Mouse (Mus musculus) kidney, embryonic 16.5 days (tissue): ENCODE measurements around the gene Adprhl1. TPM values are rescaled to one million over a fixed set of nuclear protein-coding genes. Genes with fewer than 3 reads are reported as not detected.

ENCODE experiments used
- ATAC-seq: fragments of 200-750 bp; cut with Nextera tagmentation; 2 replicates; pipeline ENCODE4 v1.8.0; 2017; ENCODE audit warnings: moderate TSS enrichment; ENCODE audit not compliant: low FRiP score, low TSS enrichment
- H3K27ac ChIP-seq: fragments of 300-500 bp; sonication (generic); 2 replicates; pipeline ENCODE4 v1.5.1; 2014; ENCODE audit warnings: low read length
- H3K27me3 ChIP-seq: fragments of 300-500 bp; sonication (generic); 2 replicates; pipeline ENCODE4 v1.6.1; 2014; ENCODE audit warnings: low read length, control low read depth, mixed read lengths; ENCODE audit not compliant: insufficient read depth
- H3K36me3 ChIP-seq: fragments of 300-500 bp; sonication (generic); 2 replicates; pipeline ENCODE4 v1.6.1; 2014; ENCODE audit warnings: low read length, control low read depth, mixed read lengths; ENCODE audit not compliant: insufficient read depth
- H3K4me1 ChIP-seq: fragments of 300-500 bp; sonication (generic); 2 replicates; pipeline ENCODE4 v1.6.1; 2014; ENCODE audit warnings: low read length, control low read depth, mixed read lengths; ENCODE audit not compliant: insufficient read depth
- H3K4me2 ChIP-seq: fragments of 300-500 bp; sonication (generic); replicated peaks from 2 replicates; pipeline ENCODE4 v1.6.1; 2014; ENCODE audit warnings: low read depth, low read length
- H3K4me3 ChIP-seq: fragments of 300-500 bp; sonication (generic); 2 replicates; pipeline ENCODE4 v1.5.1; 2014; ENCODE audit warnings: mild to moderate bottlenecking, low read length
- H3K9ac ChIP-seq: fragments of 300-500 bp; sonication (generic); replicated peaks from 2 replicates; pipeline ENCODE4 v1.6.1; 2014; ENCODE audit warnings: low read length
- H3K9me3 ChIP-seq: fragments of 300-500 bp; sonication (generic); 2 replicates; pipeline ENCODE4 v1.6.1; 2016; ENCODE audit warnings: low read length, control low read depth
- WGBS: fragments of 180-500 bp; shearing (Covaris S2); extraction: QIAGEN DNeasy Blood & Tissue Kit; methylation state at CpG from one replicate; pipeline ENCODE4 v1.1.7; 2014; 5-methylcytosine and 5-hydroxymethylcytosine counted together
- polyA plus RNA-seq: library from polyadenylated mRNA; unstranded; fragments of >200 nt; fragmentation: Nextera tagmentation; extraction: Ambion mirVana; gene quantifications from 2 replicates; pipeline ENCODE4 v1.2.1, GENCODE M21; 2015

Gene Adprhl1
- polyA plus RNA-seq, 1 experiment from 2014 or later: 0.16 TPM

- Histone ChIP-seq H3K27ac (no peak overlapping the region), H3K4me2 (no peak overlapping the region; the same call in 1 of the 2 replicates), H3K27me3 (peaks cover 29% of the 10 kb centered on the region), H3K4me1 (peaks cover 9% of the 10 kb centered on the region; the same call in 1 of the 2 replicates), H3K9ac (no peak overlapping the region), H3K36me3 (no peaks in the 10 kb centered on the region), H3K4me3 (peak overlapping the region; percentile 85; the same call in 1 of the 2 replicates), H3K9me3 (no peaks in the 10 kb centered on the region)
- WGBS: 61% methylated on average over 3 of the region's 3 CpGs
- ATAC-seq: no peak
Observed at GRCm38 (mm10) chr8:13202041-13202440, 51.9 kb downstream of the Adprhl1 start.

- Histone ChIP-seq H3K9ac (peak overlapping the region; percentile 76), H3K4me3 (peak overlapping the region; percentile 85), H3K36me3 (no peaks in the 10 kb centered on the region), H3K4me1 (peaks cover 9% of the 10 kb centered on the region; the same call in 1 of the 2 replicates), H3K27ac (peak overlapping the region; percentile 34), H3K4me2 (peak overlapping the region; percentile 92), H3K9me3 (no peaks in the 10 kb centered on the region), H3K27me3 (peaks cover 29% of the 10 kb centered on the region)
- 1% methylated on average over 18 of the region's 18 CpGs for WGBS
- no peak for ATAC-seq
Observed at GRCm38 (mm10) chr8:13201013-13201334, 53.0 kb downstream of the Adprhl1 start.

- H3K9me3 ChIP-seq: no peaks in the 10 kb centered on the region
- no peaks in the 10 kb centered on the region for H3K36me3 ChIP-seq
- ATAC-seq: peak; percentile 72
- H3K27ac ChIP-seq: peak within 1 kb of the TSS; percentile 34
- WGBS: under 1% methylated on average over 57 of the region's 58 CpGs
- peak within 1 kb of the TSS; percentile 76 for H3K9ac ChIP-seq
- H3K4me1 ChIP-seq: peaks cover 9% of the 10 kb centered on the region; the same call in 1 of the 2 replicates
- H3K4me3 ChIP-seq: peak within 1 kb of the TSS; percentile 85
- H3K4me2 ChIP-seq: peak within 1 kb of the TSS; percentile 92
- peaks cover 29% of the 10 kb centered on the region for H3K27me3 ChIP-seq
Observed at GRCm38 (mm10) chr8:13200301-13201012, 53.5 kb downstream of the Adprhl1 start, which contains the start of gene Grtp1. Gene Grtp1 (minus strand): TSS chr8:13200620.

GRCm38 (mm10) chr8:13199385-13200061 lies 54.4 kb downstream of the Adprhl1 start:
- peak overlapping the region; percentile 76 for H3K9ac ChIP-seq
- H3K4me1 ChIP-seq: peaks cover 9% of the 10 kb centered on the region; the same call in 1 of the 2 replicates
- no peak overlapping the region for H3K27ac ChIP-seq
- peak overlapping the region; percentile 85 for H3K4me3 ChIP-seq
- 27% methylated on average over 14 of the region's 14 CpGs for WGBS
- no peaks in the 10 kb centered on the region for H3K9me3 ChIP-seq
- peak; percentile 39; the same call in 1 of the 2 replicates for ATAC-seq
- H3K36me3 ChIP-seq: no peaks in the 10 kb centered on the region
- H3K27me3 ChIP-seq: peaks cover 29% of the 10 kb centered on the region
- H3K4me2 ChIP-seq: peak overlapping the region; percentile 92

- Histone ChIP-seq H3K9me3 (no peaks in the 10 kb centered on the region), H3K27ac (no peak overlapping the region), H3K4me3 (no peak overlapping the region), H3K36me3 (no peaks in the 10 kb centered on the region), H3K4me2 (no peak overlapping the region), H3K27me3 (peaks cover 22% of the 10 kb centered on the region), H3K9ac (no peak overlapping the region), H3K4me1 (peaks cover 9% of the 10 kb centered on the region; the same call in 1 of the 2 replicates)
- ATAC-seq: no peak
- WGBS: 82% methylated on average over 5 of the region's 5 CpGs
Observed at GRCm38 (mm10) chr8:13197493-13197892, 56.5 kb downstream of the Adprhl1 start.

GRCm38 (mm10) chr8:13194818-13195217 lies 59.1 kb downstream of the Adprhl1 start:
- H3K27me3 ChIP-seq: peaks cover 3% of the 10 kb centered on the region; the same call in 1 of the 2 replicates
- H3K27ac ChIP-seq: no peak overlapping the region
- 0 out of 2 replicates have a peak, but pooled peaks cover 2% of the 10 kb centered on the region for H3K4me1 ChIP-seq
- ATAC-seq: no peak
- H3K36me3 ChIP-seq: no peaks in the 10 kb centered on the region
- no peak overlapping the region for H3K4me3 ChIP-seq
- no peak overlapping the region for H3K9ac ChIP-seq
- H3K4me2 ChIP-seq: no peak overlapping the region
- WGBS: 54% methylated on average over 10 of the region's 10 CpGs
- H3K9me3 ChIP-seq: no peaks in the 10 kb centered on the region

- no peak overlapping the region for H3K4me2 ChIP-seq
- no peak overlapping the region for H3K9ac ChIP-seq
- no peaks in the 10 kb centered on the region for H3K4me1 ChIP-seq
- ATAC-seq: no peak
- H3K27me3 ChIP-seq: no peaks in the 10 kb centered on the region
- H3K27ac ChIP-seq: no peak overlapping the region
- H3K4me3 ChIP-seq: no peak overlapping the region
- H3K9me3 ChIP-seq: no peaks in the 10 kb centered on the region
- WGBS: 88% methylated on average over 8 of the region's 8 CpGs
- H3K36me3 ChIP-seq: no peaks in the 10 kb centered on the region
Observed at GRCm38 (mm10) chr8:13190235-13190634, 63.7 kb downstream of the Adprhl1 start.

GRCm38 (mm10) chr8:13188857-13189256 lies 65.1 kb downstream of the Adprhl1 start:
- WGBS: 71% methylated on average over 1 of the region's 1 CpGs
- ATAC-seq: no peak
- Histone ChIP-seq H3K27me3 (no peaks in the 10 kb centered on the region), H3K9me3 (no peaks in the 10 kb centered on the region), H3K4me2 (no peak overlapping the region), H3K4me1 (no peaks in the 10 kb centered on the region), H3K27ac (no peak overlapping the region), H3K36me3 (no peaks in the 10 kb centered on the region), H3K9ac (no peak overlapping the region), H3K4me3 (no peak overlapping the region)

- Histone ChIP-seq H3K9ac (no peak overlapping the region), H3K36me3 (no peaks in the 10 kb centered on the region), H3K4me2 (no peak overlapping the region), H3K4me1 (no peaks in the 10 kb centered on the region), H3K4me3 (no peak overlapping the region), H3K27me3 (no peaks in the 10 kb centered on the region), H3K9me3 (no peaks in the 10 kb centered on the region), H3K27ac (no peak overlapping the region)
- 90% methylated on average over 13 of the region's 13 CpGs for WGBS
- no peak for ATAC-seq
Observed at GRCm38 (mm10) chr8:13188052-13188555, 65.9 kb downstream of the Adprhl1 start.

- H3K4me1 ChIP-seq: no peaks in the 10 kb centered on the region
- 74% methylated on average over 7 of the region's 7 CpGs for WGBS
Observed at GRCm38 (mm10) chr8:13187638-13188037, 66.3 kb downstream of the Adprhl1 start.

More at GRCm38 (mm10) chr8:13187638-13188037, 66.3 kb downstream of the Adprhl1 start:
- Histone ChIP-seq H3K27me3 (no peaks in the 10 kb centered on the region), H3K36me3 (no peaks in the 10 kb centered on the region), H3K9me3 (no peaks in the 10 kb centered on the region), H3K27ac (no peak overlapping the region), H3K4me3 (no peak overlapping the region), H3K4me2 (no peak overlapping the region), H3K9ac (no peak overlapping the region)
- ATAC-seq: no peak
